Mouse (Mus musculus) adrenal gland, postnatal 25 days (tissue): ENCODE results near the gene Plod2. TPM values are rescaled to one million over a fixed set of nuclear protein-coding genes. Genes with fewer than 3 reads are reported as not detected.
A peak's percentile ranks its signal among the peaks of the same experiment; 100 is the strongest.

Experiments
- DNase-seq: peaks from one replicate; pipeline ENCODE4 v3.0.0; 2021; ENCODE audit warnings: mixed read lengths
- total RNA-seq: library from RNA; stranded (reverse); gene quantifications from 2 replicates; pipeline ENCODE4 v1.2.3, GENCODE M21; 2021

The Plod2 gene
- total RNA-seq, 1 experiment from 2014 or later: 221 TPM

- no peak for DNase-seq
Measured at GRCm38 (mm10) chr9:92555006-92555958, 13.3 kb downstream of the Plod2 start.

GRCm38 (mm10) chr9:92559750-92560149, 17.7 kb downstream of the Plod2 start:
- no peak for DNase-seq

DNA sequence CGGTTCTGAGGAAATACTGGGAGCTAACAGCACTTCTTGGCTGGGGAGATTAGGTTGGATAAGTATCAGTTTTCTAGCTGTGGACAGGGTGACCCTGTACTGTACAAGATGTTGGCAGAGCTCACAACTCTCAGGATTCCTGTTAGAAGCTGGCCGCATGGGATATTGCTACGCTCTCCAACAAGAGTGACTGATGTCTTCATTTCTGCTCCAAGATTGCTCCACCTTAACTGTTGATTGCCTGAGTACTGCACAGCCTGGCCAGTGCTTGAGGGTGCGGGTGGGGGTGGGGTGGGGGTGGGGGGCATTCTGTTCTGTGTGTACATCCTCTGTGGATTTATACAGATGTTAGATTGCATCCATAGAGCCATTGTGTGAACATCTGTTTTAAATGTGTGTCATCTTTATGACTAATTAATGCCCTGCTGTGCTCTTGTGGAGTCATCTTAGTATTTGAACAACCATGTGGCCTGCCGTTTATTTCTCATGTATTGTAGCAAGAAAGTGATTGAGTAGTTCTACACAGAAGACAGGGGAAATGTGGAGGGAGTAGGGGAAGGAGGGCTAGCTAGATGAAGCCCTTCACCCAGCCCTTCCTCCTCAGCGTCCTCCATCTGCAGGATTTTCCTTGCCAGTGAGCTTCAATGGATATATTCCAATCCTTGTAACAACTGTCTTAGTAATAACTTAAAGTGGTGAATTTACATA, 19.0 kb downstream of the Plod2 start:
- DNase-seq: no peak

- DNase-seq: no peak
Measured at GRCm38 (mm10) chr9:92562416-92562815, 20.4 kb downstream of the Plod2 start.

- DNase-seq: no peak
Measured at GRCm38 (mm10) chr9:92563306-92563705, 21.3 kb downstream of the Plod2 start.

DNA sequence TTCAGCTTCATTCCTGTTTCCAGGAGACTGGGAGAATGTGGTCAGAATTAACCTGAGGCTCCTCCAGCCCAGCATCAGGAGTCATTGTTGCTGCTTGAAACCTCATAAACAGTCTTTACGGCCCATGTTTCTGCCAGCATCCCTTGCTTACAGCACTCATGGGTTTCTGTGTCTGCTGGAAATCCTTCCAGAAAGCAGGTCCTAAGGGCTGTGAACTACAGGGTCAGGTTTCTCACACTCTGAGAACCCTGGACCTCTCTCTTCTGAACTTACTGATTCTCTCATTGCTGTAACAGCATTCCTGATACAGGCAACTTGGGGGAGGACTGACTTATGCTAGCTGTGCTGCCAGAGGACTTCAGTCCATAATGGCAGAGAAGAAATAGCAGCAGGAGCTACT, 22.4 kb downstream of the Plod2 start:
- no peak for DNase-seq

DNA sequence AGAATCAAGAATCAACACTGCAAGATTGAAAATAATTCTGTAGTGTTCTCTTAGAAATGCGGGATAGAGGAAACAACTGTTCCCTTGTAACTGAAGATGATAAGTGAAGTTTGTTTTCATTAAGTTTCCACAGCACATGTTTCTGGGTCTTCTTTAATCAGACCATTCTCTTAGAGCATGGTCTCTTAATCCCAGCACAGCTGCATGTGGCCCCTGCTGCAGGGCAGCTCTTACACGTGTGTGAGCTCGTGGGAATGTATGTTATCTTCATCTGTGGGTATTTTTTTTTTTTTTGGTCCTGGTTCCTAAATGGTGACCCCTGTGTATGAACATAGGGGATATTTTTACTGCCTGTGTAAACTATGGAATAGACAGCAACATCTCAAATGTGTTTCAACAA, 24.2 kb downstream of the Plod2 start:
- no peak for DNase-seq

DNA sequence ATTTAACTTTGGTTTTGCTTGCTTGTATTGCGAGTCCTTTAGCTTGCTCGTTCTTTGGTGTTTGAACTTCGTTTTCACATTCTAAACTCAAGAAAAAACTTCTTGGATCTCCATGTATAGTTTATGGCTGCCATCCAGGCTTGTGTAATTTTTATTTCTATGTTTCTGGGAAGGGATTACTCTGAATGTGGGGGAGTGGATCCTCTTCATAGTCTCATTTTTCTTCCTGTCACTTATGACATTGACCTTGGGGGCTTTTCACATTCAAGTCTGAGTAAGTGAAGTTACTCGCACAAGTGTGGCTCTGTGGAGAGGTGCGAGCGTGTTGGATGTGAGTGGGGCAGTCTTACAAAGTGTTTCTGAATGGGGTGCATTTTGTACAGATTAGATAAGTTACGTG, 25.5 kb downstream of the Plod2 start:
- no peak for DNase-seq

- DNase-seq: no peak
Measured at GRCm38 (mm10) chr9:92568798-92569197, 26.8 kb downstream of the Plod2 start.

DNA sequence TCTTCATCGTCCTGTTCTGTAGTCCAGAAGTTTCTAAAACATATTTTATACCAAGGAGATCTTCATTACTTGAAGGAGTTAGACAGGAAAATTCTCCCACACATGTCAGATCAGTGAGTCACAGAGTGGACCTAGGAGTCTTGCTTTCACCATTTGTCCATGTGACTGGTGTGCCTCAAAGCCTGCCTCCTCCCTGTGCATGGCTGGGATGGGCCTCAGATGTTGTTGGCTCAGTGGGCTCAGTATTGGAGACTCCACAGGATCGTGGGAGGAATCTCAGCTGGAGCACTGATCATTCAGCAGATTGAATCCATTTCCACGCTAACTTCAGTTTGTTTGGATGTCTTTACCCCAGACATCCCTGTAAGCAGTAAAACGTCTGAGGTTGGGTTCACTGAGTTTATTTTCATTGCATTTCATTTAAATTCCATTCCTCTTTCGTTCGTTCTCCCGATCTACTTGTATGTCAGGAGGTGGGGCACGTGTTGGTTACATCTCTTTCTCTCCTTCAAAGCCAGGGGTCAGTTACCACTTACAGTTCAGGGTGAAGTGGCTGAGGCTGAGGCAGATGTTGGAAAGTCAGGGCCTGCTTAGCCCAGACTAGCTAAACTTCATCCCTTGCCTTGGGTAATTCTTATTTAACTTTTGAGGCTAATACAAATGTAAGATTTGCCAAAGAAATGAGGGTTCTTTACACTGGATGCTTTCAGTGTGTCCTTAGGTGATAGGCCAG, 30.5 kb downstream of the Plod2 start:
- DNase-seq: no peak

DNA sequence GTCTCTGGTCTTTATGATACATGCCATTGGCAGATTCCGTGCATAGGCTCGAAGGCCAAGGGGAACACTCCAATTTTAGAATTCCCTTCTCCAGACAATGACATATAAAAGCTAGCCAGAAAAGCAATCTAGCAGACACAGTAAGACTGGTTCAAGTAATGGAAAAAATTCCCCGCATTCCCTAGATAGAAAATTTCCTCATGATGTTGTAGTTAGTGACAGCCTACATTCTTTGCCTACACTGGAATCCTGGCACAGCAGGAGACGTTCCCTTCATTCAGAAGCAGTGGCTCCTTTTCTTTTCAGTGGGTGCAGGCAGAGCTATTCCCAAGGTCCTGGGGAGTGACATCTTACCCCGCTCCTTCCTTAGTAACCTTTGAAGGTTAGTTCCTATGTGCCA, 41.9 kb downstream of the Plod2 start:
- no peak for DNase-seq

DNA sequence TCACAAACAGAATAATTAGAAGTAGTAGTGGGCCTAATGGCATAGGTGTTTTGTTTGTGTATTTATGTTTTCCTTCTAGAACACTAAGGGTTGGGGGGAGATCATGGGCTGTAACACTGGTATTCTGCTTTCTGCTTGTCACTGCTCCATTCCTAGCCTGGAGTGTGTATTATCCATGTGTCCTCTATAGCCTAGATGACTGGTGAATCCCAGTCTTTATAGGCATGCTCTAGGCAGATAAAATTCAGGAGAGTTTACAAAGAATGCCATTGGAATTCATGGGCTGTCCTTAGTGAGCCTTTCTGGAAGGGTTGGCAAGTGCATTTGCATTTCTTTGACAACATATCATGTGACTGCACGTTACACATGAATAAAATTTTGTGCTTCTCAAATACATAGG, 44.0 kb downstream of the Plod2 start:
- DNase-seq: no peak

DNA sequence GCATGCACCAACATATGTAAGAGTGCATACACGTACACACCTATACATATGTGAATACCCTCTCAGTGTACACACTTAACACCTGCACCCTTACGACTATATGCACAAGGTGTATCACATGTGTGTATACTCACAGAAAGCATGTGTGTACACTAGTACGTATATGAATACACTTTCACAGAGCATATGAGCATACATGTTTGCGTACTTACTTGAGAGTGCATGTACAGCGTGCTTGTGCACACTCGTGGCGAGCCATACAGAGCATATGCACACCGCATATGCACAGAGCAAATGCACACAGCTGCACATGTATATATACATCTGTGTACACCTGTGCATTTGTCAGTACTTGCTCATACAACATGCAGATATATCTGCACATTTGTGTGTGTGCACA, 45.4 kb downstream of the Plod2 start:
- DNase-seq: no peak

- peak; percentile 53 for DNase-seq
Measured at GRCm38 (mm10) chr9:92588226-92588625, 46.2 kb downstream of the Plod2 start.

DNA sequence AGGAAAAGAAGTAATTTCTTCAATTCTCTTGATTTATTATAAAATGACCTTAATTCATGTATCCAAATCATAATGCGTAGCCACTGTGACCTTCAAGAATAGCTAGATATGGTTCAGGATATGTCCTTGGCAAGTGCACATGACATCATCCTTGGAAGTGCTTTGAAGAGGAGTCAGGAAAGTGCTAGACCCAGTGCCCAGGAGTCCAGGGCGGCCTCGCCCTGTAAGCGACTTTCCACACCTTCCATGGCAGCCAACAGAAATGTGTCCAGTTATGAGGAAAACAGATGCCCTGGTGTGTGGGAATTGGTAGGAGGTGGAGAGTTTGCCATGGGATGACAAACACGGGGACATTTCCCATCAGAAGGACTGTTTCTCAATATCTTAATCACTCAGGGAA, 47.0 kb downstream of the Plod2 start:
- DNase-seq: peak; percentile 24

DNA sequence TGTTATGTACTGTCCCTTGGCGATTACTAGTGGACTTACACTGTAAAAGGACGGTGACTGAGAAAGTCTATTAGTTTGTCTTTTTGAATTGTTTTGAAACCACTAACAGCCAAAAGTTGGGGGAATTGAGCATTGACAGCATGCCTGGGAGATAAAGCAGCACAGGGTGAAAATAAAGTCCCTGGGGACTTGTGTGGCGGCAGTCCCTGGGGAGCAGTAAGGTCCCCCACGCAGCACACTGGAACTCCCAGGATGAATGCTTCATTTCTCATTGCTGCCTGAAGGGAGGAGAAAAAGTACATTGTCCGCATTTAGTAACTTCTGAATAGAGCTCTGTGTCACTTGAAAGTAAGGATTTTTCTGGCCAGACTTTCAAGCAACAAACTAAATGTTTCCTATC, 49.5 kb downstream of the Plod2 start:
- DNase-seq: no peak

- no peak for DNase-seq
Measured at GRCm38 (mm10) chr9:92592757-92593156, 50.7 kb downstream of the Plod2 start.

DNA sequence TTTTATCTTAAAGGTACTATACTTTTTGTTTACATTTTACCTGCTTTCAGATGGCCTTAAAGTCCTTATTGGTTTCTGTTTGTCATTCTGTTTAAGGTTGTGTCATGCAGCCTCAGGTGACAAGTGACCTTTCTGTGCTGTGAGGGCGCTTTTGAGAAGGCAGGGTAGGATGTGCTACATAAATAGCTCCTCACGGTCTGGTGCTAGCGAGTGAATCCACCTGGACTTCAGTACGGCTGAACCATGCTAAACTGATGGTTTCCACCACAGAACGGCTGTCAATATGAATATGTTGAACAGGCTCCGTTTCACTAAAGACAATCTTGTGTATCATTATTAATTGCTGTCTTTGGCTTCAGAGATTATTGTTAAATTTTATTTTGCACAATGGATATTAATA, 52.5 kb downstream of the Plod2 start:
- DNase-seq: no peak

DNA sequence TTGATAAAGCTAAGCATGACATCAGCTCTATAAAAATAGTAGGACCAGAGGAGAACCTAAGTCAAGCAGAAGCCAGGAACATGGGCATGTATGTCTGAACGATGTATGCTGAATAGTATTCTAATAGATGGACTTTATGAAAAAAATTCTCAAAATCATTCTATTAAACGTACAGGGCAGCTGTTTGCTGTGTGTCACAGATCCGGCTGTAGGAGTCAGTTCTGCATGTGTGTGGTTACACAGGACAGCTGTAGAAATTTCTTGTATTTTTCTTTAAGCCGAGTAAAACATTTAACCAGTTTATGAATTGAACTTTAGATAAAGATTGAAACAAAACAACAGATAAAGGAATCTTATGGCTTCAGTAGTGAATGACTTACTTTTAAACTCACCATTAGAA, 53.3 kb downstream of the Plod2 start:
- DNase-seq: no peak

DNA sequence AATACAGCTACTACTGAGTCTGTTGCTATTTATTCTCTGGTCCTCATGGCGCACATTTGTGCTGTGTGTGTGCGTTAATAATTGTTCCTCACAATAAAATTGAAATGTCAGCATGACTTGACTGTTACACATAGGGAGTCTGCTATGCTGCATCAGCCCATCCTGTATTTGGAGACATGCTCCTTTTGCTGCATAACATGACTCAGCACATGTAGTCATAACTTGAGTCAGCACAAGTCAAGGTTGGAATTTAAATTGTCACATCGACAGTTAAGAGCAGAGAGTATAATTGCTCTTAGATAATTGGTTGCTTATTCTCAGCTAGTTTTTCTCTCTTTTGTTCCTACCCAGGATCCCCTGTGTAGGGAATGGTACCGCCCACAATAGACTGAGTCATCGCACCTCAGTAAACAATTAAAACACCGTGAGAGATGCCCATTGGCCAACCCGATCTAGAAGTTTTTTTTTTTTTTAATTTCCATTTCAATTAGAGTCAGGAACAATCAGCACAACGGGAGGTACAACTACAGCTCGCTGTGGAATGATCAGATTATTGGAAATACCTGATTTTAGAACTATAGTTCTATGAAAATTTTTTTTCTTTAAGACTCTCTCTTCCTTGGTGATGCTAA, 55.0 kb downstream of the Plod2 start:
- DNase-seq: no peak

DNA sequence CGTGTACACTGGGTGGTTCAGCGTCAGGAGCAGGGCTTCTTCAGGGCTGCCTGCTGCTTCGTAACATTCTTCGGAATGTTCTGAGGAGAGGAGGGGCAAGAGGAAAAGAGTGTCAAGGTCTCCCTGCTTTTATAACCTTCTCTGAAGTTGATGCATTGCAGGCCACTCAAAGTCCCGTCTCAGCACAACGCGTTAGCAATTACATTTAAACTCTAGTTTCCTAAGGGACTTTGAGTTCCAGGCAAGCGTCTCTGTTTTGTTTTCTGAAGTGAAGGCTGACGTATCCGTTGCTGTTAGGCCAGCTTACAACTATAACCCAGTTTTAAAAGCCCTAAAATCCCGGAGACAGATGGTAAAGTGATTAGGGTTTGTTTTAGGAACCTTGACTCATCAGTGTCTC, 55.8 kb downstream of the Plod2 start:
- peak; percentile 10 for DNase-seq

- DNase-seq: no peak
Measured at GRCm38 (mm10) chr9:92599940-92600538, 58.0 kb downstream of the Plod2 start.
